11 mouse cellular contexts compared by ENCODE assay signal in the genomic region with DNA sequence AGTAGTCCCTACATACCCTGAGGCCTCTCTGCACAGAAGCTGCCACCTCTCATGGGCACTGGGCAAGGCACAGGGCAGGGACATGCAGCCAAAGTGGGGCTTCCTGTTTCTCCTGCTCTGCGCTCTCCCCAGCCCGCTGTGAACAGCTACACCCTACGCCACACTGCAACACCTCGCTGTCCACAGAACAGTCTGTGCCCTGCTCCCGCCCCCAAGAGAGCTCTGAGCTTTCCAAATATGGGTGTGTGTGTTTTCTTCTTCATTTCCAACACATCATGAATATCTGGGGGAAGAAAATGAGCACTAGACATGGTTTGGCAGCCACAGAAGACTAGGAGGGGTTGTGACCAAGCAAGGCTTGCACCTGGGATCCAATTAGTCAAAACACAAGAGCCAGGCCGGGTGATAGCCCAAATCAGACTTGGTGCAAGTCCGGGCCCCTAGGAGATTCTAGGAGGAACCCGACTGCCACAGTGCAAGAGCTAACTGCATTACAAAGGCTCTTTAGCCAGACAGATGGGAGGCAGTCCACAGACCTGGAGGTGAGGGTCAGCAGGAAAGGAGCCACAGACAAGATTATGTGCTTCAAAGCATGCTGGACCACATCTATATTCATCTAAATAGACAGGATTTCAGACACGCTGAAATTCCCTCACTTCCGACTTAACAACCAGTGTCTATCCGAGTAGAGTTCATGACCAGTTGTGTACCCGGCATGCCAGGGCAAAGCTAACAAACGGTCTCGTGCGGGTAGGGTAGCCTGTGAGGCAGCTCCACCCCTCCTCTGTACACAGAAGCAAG. TPM values are rescaled to one million over a fixed set of nuclear protein-coding genes. Genes with fewer than 3 reads are reported as not detected.
A peak's percentile ranks its signal among the peaks of the same experiment; 100 is the strongest.
DNase-seq lines count a peak whose midpoint lies in the region; ATAC-seq lines count a peak whose summit lies in the region.
"Had no signal": no experiment of that assay in that cellular context is flagged by ENCODE, and none has a peak within 500 bp of the region (broad histone marks: within the 10 kb centered on the region; RNA-seq: fewer than 3 reads in every experiment).

No protein-coding gene starts in this region.

- no peaks in the 10 kb centered on the region for H3K4me1 ChIP-seq in embryonic facial prominence, embryonic 15.5 days
- peaks cover 12% of the 10 kb centered on the region for H3K4me1 ChIP-seq in embryonic facial prominence, embryonic 10.5 days
- H3K4me1 ChIP-seq in intestine, embryonic 16.5 days (ENCODE audit: control insufficient read depth, insufficient read depth, low read length), result peaks cover 8% of the 10 kb centered on the region
- H3K4me1 ChIP-seq: forebrain, embryonic 13.5 days; midbrain, embryonic 12.5 days had no signal

- H3K4me3 ChIP-seq in embryonic facial prominence, embryonic 15.5 days (replicated peaks), result no peak overlapping the region
- H3K4me3 ChIP-seq in embryonic facial prominence, embryonic 10.5 days, result no peak overlapping the region
- no peak overlapping the region for H3K4me3 ChIP-seq in intestine, embryonic 16.5 days (ENCODE audit: low read length)
- H3K4me3 ChIP-seq: forebrain, embryonic 13.5 days; kidney, embryonic 15.5 days; midbrain, embryonic 12.5 days had no signal

- 83% methylated on average over 15 of the region's 15 CpGs for WGBS in embryonic facial prominence, embryonic 15.5 days
- WGBS in embryonic facial prominence, embryonic 10.5 days, result 89% methylated on average over 15 of the region's 15 CpGs
- WGBS in intestine, embryonic 16.5 days, result 81% methylated on average over 15 of the region's 15 CpGs

- no peak overlapping the region; the same call in 1 of the 2 replicates for H3K27ac ChIP-seq in embryonic facial prominence, embryonic 15.5 days (replicated peaks)
- H3K27ac ChIP-seq in embryonic facial prominence, embryonic 10.5 days (replicated peaks), result no peak overlapping the region
- H3K27ac ChIP-seq in intestine, embryonic 16.5 days (ENCODE audit: low read length), result no peak overlapping the region; the same call in 1 of the 2 replicates
- H3K27ac ChIP-seq: forebrain, embryonic 13.5 days; kidney, embryonic 15.5 days; midbrain, embryonic 12.5 days had no signal

- no peak for DNase-seq in embryonic facial prominence, embryonic 10.5 days (ENCODE audit: low spot score)
- peak; percentile 31 to 38 for DNase-seq in lung, adult 18-20 months
- no peak for DNase-seq in lung, postnatal 14 days
- peak; percentile 64 for DNase-seq in skeletal muscle tissue, adult 2 months (ENCODE audit: low read depth, low spot score)
- DNase-seq in MN1 (ENCODE audit: low spot score), result no peak
- no peak for DNase-seq in thymus, adult 18-20 months

- no peaks in the 10 kb centered on the region for H3K27me3 ChIP-seq in embryonic facial prominence, embryonic 15.5 days
- no peaks in the 10 kb centered on the region for H3K27me3 ChIP-seq in embryonic facial prominence, embryonic 10.5 days (replicated peaks; ENCODE audit: low read depth, poor library complexity, severe bottlenecking)
- no peaks in the 10 kb centered on the region for H3K27me3 ChIP-seq in intestine, embryonic 16.5 days (replicated peaks; ENCODE audit: control insufficient read depth, insufficient read depth, low read length)
- H3K27me3 ChIP-seq: forebrain, embryonic 13.5 days; kidney, embryonic 15.5 days; midbrain, embryonic 12.5 days had no signal

- 0 out of 2 replicates have a peak, but pooled peaks have one; percentile 53 for ATAC-seq in embryonic facial prominence, embryonic 15.5 days (ENCODE audit: insufficient number of reproducible peaks, low FRiP score, low TSS enrichment, low read depth)
- ATAC-seq in intestine, embryonic 16.5 days, result peak; percentile 18; the same call in 1 of the 2 replicates

- no peaks in the 10 kb centered on the region for H3K9me3 ChIP-seq in embryonic facial prominence, embryonic 15.5 days (replicated peaks)
- H3K9me3 ChIP-seq in embryonic facial prominence, embryonic 10.5 days, result no peaks in the 10 kb centered on the region
- H3K9me3 ChIP-seq in intestine, embryonic 16.5 days (ENCODE audit: control insufficient read depth, low read length), result no peaks in the 10 kb centered on the region
- H3K9me3 ChIP-seq: forebrain, embryonic 13.5 days; kidney, embryonic 15.5 days; midbrain, embryonic 12.5 days had no signal

- no peak overlapping the region for H3K4me2 ChIP-seq in embryonic facial prominence, embryonic 15.5 days (replicated peaks)
- H3K4me2 ChIP-seq in intestine, embryonic 16.5 days (ENCODE audit: low read depth, low read length), result no peak overlapping the region
- H3K4me2 ChIP-seq: forebrain, embryonic 13.5 days; kidney, embryonic 15.5 days; midbrain, embryonic 12.5 days had no signal

- H3K36me3 ChIP-seq in embryonic facial prominence, embryonic 15.5 days, result peaks cover 10% of the 10 kb centered on the region; the same call in 1 of the 2 replicates
- peaks cover 19% of the 10 kb centered on the region; the same call in 1 of the 2 replicates for H3K36me3 ChIP-seq in embryonic facial prominence, embryonic 10.5 days (replicated peaks)
- no peaks in the 10 kb centered on the region; the same call in 1 of the 2 replicates for H3K36me3 ChIP-seq in intestine, embryonic 16.5 days (ENCODE audit: control insufficient read depth, insufficient read depth, low read length)
- H3K36me3 ChIP-seq: midbrain, embryonic 12.5 days had no signal

- H3K9ac ChIP-seq in embryonic facial prominence, embryonic 15.5 days, result no peak overlapping the region
- no peak overlapping the region for H3K9ac ChIP-seq in intestine, embryonic 16.5 days (ENCODE audit: low read depth, low read length)
- H3K9ac ChIP-seq: forebrain, embryonic 13.5 days; kidney, embryonic 15.5 days; midbrain, embryonic 12.5 days had no signal

RNA-seq across cellular contexts. Expression of gene Ttc7b, which starts 39.8 kb away (rescaled TPM):
- 5.0 and 5.6 TPM in 2 replicates for polyA plus RNA-seq in embryonic facial prominence, embryonic 15.5 days (2015; fragmentation: Nextera tagmentation; extraction: Ambion mirVana)
- polyA plus RNA-seq in embryonic facial prominence, embryonic 10.5 days (2016; fragmentation: Nextera tagmentation; extraction: Ambion mirVana), result 4.2 and 4.6 TPM in 2 replicates
- polyA plus RNA-seq in intestine, embryonic 16.5 days (2015; fragmentation: Nextera tagmentation; extraction: Ambion mirVana), result 2.4 and 2.8 TPM in 2 replicates

Comparison
In these comparisons a context has a peak if more than half of its experiments do, and no peak if none do; other contexts are left out.
1. DNase-seq: peak in lung, adult 18-20 months (2 of 2) and skeletal muscle tissue, adult 2 months (single experiment); none in embryonic facial prominence, embryonic 10.5 days (single experiment), lung, postnatal 14 days (single experiment), MN1 (single experiment) and thymus, adult 18-20 months (0 of 2).